Mouse (Mus musculus) right cerebral cortex, adult 2 months (tissue): ENCODE data around the gene Dhx38.

Experiments
- DNase-seq, 2 experiments: peaks; one replicate each; pipeline ENCODE4 v3.0.0; 2021 to 2022; ENCODE audit warnings: low spot score in 2 of 2

Dhx38 gene

GRCm38 (mm10) chr8:109551663-109552062, 14.0 kb downstream of the Dhx38 start:
- peak in 1 of 2 experiments; percentile 20 for DNase-seq

GRCm38 (mm10) chr8:109544049-109544448, 21.6 kb downstream of the Dhx38 start:
- no peak for DNase-seq

- peak in 1 of 2 experiments; percentile 35 for DNase-seq
Observed at GRCm38 (mm10) chr8:109542748-109543519, 22.7 kb downstream of the Dhx38 start.

GRCm38 (mm10) chr8:109542165-109542564, 23.5 kb downstream of the Dhx38 start:
- no peak for DNase-seq

- peak; percentile 88 to 90 for DNase-seq
Observed at GRCm38 (mm10) chr8:109536703-109537102, 29.0 kb downstream of the Dhx38 start.

GRCm38 (mm10) chr8:109535140-109535990, 30.3 kb downstream of the Dhx38 start:
- DNase-seq: peak; percentile 43 to 47

GRCm38 (mm10) chr8:109524008-109524407, 41.7 kb downstream of the Dhx38 start:
- no peak for DNase-seq

- DNase-seq: no peak
Observed at GRCm38 (mm10) chr8:109505560-109505959, 60.1 kb downstream of the Dhx38 start.

- no peak for DNase-seq
Observed at GRCm38 (mm10) chr8:109503566-109503965, 62.1 kb downstream of the Dhx38 start.

- DNase-seq: peak in 1 of 2 experiments; percentile 7
Observed at GRCm38 (mm10) chr8:109499009-109499717, 66.5 kb downstream of the Dhx38 start.
